Mouse (Mus musculus) C2C12 (cell line): ENCODE measurements around the gene Ggt7.

Source experiments
- CEBPB ChIP-seq: IDR thresholded peaks from one replicate; pipeline ENCODE4 v1.6.1; 2011; ENCODE audit warnings: low read depth, mild to moderate bottlenecking, control low read depth, moderate library complexity
- CTCF ChIP-seq: IDR thresholded peaks from one replicate; pipeline ENCODE4 v1.5.1; 2011; ENCODE audit not compliant: control insufficient read depth, insufficient read depth, insufficient read length
- FOSL1 ChIP-seq: IDR thresholded peaks from one replicate; pipeline ENCODE4 v1.8.0; 2011; ENCODE audit warnings: mild to moderate bottlenecking, low read length; ENCODE audit not compliant: poor library complexity, insufficient read depth, severe bottlenecking
- MAX ChIP-seq: IDR thresholded peaks from one replicate; pipeline ENCODE4 v1.6.1; 2011; ENCODE audit warnings: mild to moderate bottlenecking, control low read depth
- USF1 ChIP-seq: IDR thresholded peaks from one replicate; pipeline ENCODE4 v1.6.1; 2011; ENCODE audit warnings: low read depth, mild to moderate bottlenecking, control low read depth, moderate library complexity

GRCm38 (mm10) chr2:155442916-155443315, 75.1 kb downstream of the Ggt7 start:
- TF ChIP-seq CTCF, result no peak
- TF ChIP-seq USF1, result no peak
- TF ChIP-seq FOSL1, result no peak
- TF ChIP-seq CEBPB, result no peak
- no peak for TF ChIP-seq MAX
